Mouse (Mus musculus) Patski (cell line): ENCODE measurements around the gene Stag3. TPM values are rescaled to one million over a fixed set of nuclear protein-coding genes. Genes with fewer than 3 reads are reported as not detected.

ENCODE experiments used
- ATAC-seq: fragments of 100-300 bp; one replicate; pipeline ENCODE4 v1.8.0; 2021
- CTCF ChIA-PET: fragments of 350-600 bp; sonication (Branson Sonifier 250); formaldehyde crosslinking; loops from one replicate; lab custom pipeline; 2022; ENCODE audit warnings: inconsistent platforms; lab: Charles Lee
- POLR2A ChIA-PET: fragments of 350-600 bp; sonication (Branson Sonifier 250); formaldehyde crosslinking; loops from one replicate; lab custom pipeline; 2022; ENCODE audit warnings: antibody characterized with exemption, inconsistent platforms; lab: Charles Lee
- DNase-seq: peaks from one replicate; pipeline ENCODE4 v3.0.0-alpha.2; 2011; ENCODE audit warnings: low read depth, low spot score
- H3K27me3 ChIP-seq: fragments of 371-371 bp; one replicate; pipeline ENCODE4 v1.5.1; 2021
- CTCF ChIP-seq: fragments of 100-300 bp; IDR thresholded peaks from one replicate; pipeline ENCODE4 v1.5.1; 2021
- in situ Hi-C: fragments of 300-500 bp; cut with MboI; formaldehyde crosslinking; loops from 3 replicates; pipeline ENCODE4 v1.11.1; 2018; ENCODE audit warnings: low pct_unique_long_range_greater_than_20kb, mixed read lengths
- polyA plus RNA-seq: library from polyadenylated mRNA; unstranded; gene quantifications from one replicate; pipeline ENCODE4 v1.2.3, GENCODE M21; 2021

Gene Stag3
- polyA plus RNA-seq, 1 experiment from 2014 or later: 4.5 TPM

DNA sequence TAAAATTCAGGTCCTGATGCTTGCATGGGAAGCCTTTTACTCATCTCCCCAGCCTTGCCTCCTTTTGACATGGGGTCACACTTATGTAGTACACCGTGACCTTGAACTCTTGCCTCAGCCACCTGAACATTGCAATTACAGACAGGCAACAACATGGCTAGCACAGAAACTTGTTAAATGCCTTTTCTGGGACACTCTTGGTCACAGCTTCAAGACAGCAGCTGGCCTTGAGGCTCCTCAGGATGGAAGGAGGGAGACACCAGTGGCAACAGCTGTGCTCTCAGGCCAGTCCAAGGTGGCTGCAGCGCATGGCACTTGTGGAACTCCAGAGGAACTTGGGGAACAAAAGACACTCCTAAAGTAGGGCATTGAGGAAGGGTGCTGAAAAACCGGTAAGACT, 12.9 kb upstream of the Stag3 start:
- ChIA-PET POLR2A (no interaction called here), CTCF (no interaction called here)
- in situ Hi-C loops: no loop called here
- no peak for ATAC-seq
- DNase-seq: no peak
- H3K27me3 ChIP-seq: no peaks in the 10 kb centered on the region
- no peak for TF ChIP-seq CTCF

DNA sequence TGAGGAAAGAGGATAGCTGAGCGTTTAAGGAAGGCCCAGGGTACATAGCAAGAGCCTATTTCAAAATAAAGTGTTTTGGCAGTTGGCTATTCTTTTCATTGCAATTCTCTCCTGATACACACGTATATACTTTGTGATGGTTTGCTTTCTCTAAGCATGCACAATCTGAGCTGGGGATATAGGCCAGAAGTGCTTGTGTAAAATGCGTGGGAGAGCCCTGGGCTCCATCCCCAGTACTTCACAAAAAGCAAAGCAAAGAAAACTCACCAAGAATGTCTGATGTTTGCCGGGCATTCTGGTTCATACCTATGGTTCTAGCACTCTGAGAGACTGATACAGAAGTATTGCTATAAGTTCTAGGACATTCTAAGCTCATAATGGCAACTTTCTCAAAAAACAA, 11.1 kb upstream of the Stag3 start:
- ChIA-PET CTCF (interaction anchor here (1.0 to 1.8 kb wide), 4 partner anchors 9 to 39 kb away, joined by 3 to 7 read pairs (median 3); partner anchors contain the start of gene Lamtor4), POLR2A (no interaction called here)
- no peak for TF ChIP-seq CTCF
- no peaks in the 10 kb centered on the region for H3K27me3 ChIP-seq
- DNase-seq (no peak), ATAC-seq (no peak)
- in situ Hi-C loops: no loop called here

DNA sequence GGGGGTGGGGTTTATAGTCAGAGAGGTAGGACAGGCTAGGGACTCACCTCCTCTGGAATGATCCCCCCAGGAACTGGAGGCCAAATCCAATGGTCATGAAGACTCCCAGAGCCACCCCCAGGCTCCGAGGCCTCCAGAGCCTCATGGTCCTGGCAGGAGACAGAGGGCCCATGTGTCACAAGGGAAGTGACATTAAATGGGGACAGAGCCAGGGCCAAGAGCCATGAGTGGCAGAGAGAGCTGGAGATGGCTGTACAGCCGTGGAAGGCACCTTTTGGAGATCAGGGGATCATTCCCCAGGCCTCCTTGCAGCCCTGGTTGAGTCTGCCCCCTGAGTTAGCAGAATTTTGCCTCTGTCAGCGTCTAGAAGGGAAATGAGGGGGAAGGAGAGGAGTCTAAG, 8.8 kb upstream of the Stag3 start:
- POLR2A ChIA-PET: no interaction called here
- no peak for ATAC-seq

GRCm38 (mm10) chr5:138272409-138272923, 7.6 kb upstream of the Stag3 start, which contains the start of gene Gal3st4:
Gene Gal3st4, minus strand, starts transcription at chr5:138272840.
- DNase-seq: no peak

More for the DNA sequence above, 8.8 kb upstream of the Stag3 start:
- in situ Hi-C loops: no loop called here
- DNase-seq: no peak
- no peaks in the 10 kb centered on the region for H3K27me3 ChIP-seq
- CTCF ChIA-PET: interaction anchor here (1.4 kb wide), 1 partner anchor 15 kb away, joined by 3 read pairs; no protein-coding TSS in a partner anchor
- no peak for TF ChIP-seq CTCF

DNA sequence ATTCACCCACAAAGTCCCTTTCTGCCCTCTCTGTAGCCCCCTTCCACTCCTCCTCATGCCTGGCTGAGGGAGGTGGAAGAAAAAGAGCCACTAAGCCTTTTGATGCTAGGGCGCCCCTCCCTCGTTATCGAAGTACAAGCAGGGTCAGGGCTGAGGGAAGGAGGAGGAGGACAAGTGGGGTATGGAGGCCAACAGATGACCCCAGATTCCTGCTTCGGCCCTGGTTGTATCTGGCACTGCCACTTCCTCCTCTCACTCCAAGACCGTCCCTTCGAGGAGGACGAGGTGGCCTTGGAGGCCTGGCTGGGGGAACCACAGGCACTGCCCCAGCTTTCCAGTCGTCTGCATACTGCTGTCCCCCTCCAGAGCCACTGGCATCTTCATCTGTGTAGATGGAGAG, 5.9 kb upstream of the Stag3 start:
- ChIA-PET POLR2A (interaction anchor here (2.5 kb wide), 1 partner anchor 11 kb away, joined by 10 read pairs; the partner anchor contains the start of gene BC037034), CTCF (no interaction called here)
- H3K27me3 ChIP-seq: no peaks in the 10 kb centered on the region
- ATAC-seq (no peak), DNase-seq (no peak)
- TF ChIP-seq CTCF: no peak
- in situ Hi-C loops: no loop called here

More at GRCm38 (mm10) chr5:138272409-138272923, 7.6 kb upstream of the Stag3 start, which contains the start of gene Gal3st4:
- CTCF ChIA-PET: interaction anchor here (1.1 to 1.4 kb wide), 2 partner anchors 15 to 16 kb away, joined by 3 to 4 read pairs; no protein-coding TSS in a partner anchor
- POLR2A ChIA-PET: interaction anchor here (2.5 kb wide), 1 partner anchor 9 kb away, joined by 10 read pairs; the partner anchor contains the start of gene BC037034
- ATAC-seq: peak; percentile 44
- no peaks in the 10 kb centered on the region for H3K27me3 ChIP-seq
- TF ChIP-seq CTCF: no peak
- in situ Hi-C loops: no loop called here

DNA sequence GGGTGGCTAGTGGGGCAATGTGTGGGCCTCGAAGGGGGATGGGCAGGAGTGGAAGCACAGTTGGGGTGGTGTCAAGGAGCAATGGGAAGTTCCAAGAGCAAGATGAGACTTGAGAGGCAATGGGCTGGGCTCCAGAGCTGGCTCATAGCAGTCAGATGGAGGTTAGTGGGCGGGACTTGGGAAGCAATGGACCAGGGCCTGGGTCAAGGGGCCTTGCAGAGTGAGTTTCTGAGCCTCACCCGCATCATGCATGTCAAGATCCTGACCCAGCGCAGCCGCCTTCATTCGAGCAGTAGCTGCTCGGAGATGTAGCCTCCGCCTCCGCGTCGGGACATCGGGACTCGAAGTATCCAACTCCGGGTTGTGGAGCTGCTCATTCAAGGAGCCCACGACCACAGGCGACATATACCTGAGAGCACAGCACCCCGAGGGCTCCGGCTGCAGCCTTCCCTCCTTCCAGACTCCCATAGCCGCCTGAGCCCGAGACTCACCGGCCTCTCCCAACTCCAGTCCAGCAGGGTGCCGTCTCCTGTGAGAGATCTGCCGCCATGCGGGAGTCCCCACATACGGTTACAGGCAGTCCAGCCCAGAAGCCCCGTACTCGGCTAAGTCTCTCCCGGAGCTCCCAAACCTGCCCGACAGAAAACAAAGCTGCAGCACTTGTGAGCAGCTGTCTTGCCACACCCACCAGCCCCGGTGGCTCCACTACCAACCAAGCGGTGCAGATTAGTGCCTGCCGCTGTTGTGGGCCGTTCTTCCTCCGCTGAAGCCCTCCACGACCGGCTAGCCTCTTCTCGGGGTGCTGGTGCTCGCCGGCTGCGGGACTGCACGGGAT, 4.6 kb upstream of the Stag3 start:
- ATAC-seq (no peak), DNase-seq (no peak)
- POLR2A ChIA-PET: interaction anchor here (0.9 to 1.3 kb wide), 2 partner anchors 11 to 12 kb away, joined by 4 to 5 read pairs; partner anchors contain the start of gene BC037034
- no peaks in the 10 kb centered on the region for H3K27me3 ChIP-seq
- in situ Hi-C loops: no loop called here
- no peak for TF ChIP-seq CTCF
- CTCF ChIA-PET: interaction anchor here (1.2 kb wide), 1 partner anchor 9 kb away, joined by 3 read pairs; no protein-coding TSS in a partner anchor

DNA sequence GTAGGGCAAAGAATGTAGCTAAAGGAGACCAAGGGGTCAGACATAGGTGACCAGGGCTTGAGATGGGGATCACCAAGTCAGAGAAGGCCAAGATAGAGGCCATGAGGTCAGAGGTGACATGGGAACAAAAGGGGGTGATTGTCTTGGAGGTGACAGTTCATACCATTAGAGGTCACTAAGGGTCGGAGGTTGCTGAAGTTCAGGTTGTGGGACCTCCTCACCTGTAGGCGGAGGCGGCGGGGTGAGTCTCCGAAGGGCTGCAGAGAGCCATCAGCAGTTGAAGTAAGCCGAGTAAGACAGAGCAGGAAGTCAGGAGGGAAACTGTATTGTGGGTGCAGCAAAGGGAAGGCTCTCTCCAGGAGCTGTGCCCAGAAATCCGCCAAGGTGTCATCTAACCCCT, 2.0 kb upstream of the Stag3 start:
- no peak for TF ChIP-seq CTCF
- no peak for ATAC-seq
- POLR2A ChIA-PET: interaction anchor here (2.5 kb wide), 1 partner anchor 13 kb away, joined by 12 read pairs; the partner anchor contains the start of gene BC037034
- peaks cover 8% of the 10 kb centered on the region for H3K27me3 ChIP-seq
- in situ Hi-C loops: no loop called here
- no peak for DNase-seq
- CTCF ChIA-PET: no interaction called here

DNA sequence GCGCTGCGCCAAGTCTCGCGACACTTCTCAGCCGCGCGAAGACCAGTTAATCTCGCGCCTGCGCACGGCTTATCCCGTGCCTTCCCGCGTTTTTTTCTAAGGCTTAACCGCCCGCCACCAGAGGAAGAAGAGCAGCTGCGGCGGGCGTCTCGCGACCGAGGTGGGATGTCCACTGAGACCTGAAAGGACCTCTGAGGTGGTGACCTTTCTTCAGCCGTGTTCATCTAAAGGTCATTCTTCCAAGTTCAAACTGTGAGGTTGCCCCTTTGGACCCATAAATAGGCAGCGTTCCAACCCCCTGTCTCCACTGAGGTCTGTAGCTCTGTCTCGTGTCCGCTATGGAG, 357 bp downstream of the Stag3 start:
- ATAC-seq: no peak
- in situ Hi-C loops: loop anchor here (10.0 kb wide), 1 partner anchor 164 kb away; the partner anchor contains the start of gene Zfp157
- ChIA-PET CTCF (no interaction called here), POLR2A (interaction anchor here (0.6 kb wide), 1 partner anchor 510 kb away, joined by 3 read pairs; no protein-coding TSS in a partner anchor)
- H3K27me3 ChIP-seq: peaks cover 9% of the 10 kb centered on the region
- no peak for TF ChIP-seq CTCF
- DNase-seq: no peak

DNA sequence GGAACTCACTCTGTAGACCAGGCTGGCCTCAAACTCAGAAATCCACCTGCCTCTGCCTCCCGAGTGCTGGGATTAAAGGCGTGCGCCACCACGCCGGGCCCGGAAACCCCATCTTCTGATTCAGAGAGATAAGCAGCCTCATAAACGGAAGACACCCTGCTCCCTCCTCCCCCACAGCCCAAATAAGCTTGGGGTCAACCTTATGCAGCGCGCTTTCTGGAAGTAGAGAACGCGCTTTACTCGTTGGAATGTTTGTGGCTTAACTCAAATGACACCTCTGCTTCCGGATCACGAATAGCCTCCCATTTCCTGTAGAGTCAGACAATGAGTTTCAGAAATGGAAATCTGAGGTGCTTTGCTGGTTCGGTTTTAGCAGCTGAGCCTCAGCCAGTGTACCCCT, 789 bp downstream of the Stag3 start:
- in situ Hi-C loops: loop anchor here (10.0 kb wide), 1 partner anchor 164 kb away; the partner anchor contains the start of gene Zfp157

DNA sequence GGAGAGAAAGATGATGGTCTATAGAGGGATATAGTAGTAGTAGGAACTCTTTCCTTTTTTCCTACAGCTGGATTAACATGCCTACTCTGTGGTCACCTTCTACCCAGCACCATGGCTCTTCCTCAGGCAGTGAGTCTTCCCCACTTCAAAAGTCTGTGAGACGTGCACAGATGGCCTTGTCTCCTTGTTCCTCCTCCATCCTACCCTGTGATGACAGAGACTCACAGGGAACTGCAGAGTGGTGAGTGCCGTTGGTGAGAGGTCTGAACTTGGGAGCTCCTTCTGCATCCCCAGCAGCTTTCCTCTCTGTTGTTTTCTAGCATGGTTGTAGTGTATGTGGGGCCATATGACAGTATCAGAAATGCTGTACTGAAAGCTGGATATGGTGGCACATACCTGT, 1.8 kb downstream of the Stag3 start:
- H3K27me3 ChIP-seq: peaks cover 9% of the 10 kb centered on the region
- no peak for DNase-seq
- POLR2A ChIA-PET: no interaction called here
- CTCF ChIA-PET: no interaction called here
- in situ Hi-C loops: loop anchor here (10.0 kb wide), 1 partner anchor 163 kb away; the partner anchor contains the start of gene Zfp157
- no peak for TF ChIP-seq CTCF
- ATAC-seq: no peak

More for the DNA sequence above, 789 bp downstream of the Stag3 start:
- ChIA-PET POLR2A (interaction anchor here (0.6 kb wide), 1 partner anchor 509 kb away, joined by 3 read pairs; no protein-coding TSS in a partner anchor), CTCF (no interaction called here)
- DNase-seq (no peak), ATAC-seq (no peak)
- no peak for TF ChIP-seq CTCF
- H3K27me3 ChIP-seq: peaks cover 9% of the 10 kb centered on the region
